Mouse (Mus musculus): ENCODE measurements around the gene Prkce.

Gene Prkce

DNA sequence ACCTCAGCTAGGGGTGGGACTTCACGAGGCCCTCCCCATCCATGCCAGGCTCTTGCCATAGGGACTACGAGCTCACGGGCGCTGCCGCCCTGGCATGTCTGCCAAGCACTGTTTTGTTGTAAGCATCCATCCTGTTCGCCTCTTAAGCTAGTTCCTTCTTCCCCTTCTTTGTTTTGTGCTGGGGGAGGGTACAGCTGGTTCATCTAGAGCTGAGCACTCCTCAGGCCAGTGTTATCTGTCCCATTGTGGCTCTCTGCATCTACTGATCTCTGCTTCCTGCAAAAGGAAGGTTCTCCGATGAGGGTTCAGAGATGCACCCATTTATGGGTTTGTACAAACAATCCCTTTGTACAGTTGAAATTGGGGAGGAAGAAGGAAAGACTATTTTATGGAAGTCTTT is 9.1 kb downstream of the Prkce start:
- no peak for DNase-seq (ENCODE audit: low spot score)

DNA sequence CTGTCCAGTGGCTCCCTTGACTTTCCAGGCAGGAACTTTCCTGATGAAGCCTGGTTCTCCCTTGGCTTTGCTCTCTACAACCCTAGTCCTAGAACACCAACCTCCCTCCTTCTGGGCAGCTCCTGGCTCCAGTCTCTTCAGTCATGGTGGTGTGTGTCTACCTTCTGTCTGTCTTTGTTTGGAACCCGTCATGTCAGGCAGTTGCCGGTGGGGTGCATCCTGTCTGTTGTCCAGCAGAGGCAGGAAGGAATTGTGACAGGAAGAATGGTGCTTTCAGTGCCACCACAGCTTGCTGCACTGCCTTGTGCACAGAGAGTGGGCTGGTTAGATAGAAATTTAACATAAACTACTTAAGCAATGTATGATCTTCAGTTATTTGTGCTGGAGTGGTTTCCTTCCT is 16.2 kb downstream of the Prkce start:
- DNase-seq (ENCODE audit: low spot score) = no peak

DNA sequence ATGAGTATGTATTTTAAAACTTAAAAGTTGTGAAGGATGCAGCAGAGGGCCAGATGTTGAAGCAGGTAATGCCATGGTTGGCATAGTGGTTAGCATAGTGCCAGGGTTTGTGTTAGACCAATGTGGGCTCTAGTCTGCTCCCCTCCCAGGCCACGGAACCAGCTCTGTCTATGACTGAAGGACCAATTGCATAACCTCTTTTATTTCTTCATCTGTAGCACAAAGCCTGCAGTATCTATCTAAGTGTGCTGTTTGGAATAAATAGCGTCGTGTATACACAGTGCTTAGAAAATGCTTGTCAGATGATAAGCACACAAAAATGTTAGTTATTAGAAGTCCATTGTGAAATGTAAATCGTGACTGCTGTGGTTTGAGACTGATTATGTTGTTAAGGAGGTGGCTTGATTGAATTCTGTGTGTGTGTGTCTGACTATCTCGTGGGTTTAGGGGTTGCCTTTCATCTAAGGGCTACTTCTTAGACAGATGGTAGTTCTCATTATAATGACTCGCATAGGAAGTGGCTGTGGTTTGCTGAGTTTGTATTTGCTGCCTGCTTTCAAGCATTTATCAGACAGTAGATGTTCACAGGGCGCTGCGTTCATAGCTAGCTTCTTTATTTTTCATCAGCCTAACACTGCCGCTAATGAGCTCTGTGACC is 17.1 kb downstream of the Prkce start:
- no peak for DNase-seq (ENCODE audit: low spot score)

DNA sequence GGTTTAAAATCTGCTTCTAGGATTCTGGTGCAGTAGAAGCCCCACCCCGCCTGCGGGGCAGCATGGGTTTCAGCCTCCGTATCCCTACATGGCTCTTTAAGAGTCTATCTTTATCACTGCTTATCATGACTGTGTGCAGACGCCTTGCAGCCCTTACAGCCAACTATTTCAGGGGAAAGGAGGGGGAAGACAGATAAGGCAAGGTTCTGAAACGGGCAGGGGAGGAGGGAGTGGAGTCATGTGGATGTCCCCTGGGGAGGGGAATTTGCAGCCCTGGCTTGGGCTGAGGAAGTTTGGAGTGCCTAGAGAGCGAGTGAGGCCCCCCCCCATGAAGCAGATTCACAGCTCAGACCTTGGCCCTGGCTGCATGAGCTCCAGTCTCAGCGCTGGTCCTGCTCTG is 18.0 kb downstream of the Prkce start:
- peak; percentile 61 for DNase-seq (ENCODE audit: low spot score)

DNA sequence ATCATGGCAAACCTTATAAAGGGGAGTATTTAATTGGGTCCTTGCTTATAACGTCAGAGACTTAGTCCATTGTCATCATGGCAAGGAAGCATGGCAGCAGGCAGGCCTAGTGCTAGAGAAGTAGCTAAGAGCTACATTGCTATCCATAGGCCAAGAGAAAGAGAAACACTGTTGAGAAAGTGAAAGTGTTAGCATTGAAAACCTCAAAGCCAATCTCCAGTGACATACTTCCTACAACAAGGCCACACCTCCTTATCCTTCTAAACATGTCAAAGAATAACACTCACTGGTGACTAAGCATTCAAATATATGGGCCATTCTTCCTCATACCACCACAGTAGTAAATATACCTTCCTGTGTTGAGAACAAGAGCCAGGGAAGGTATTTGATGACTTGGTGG is 20.2 kb downstream of the Prkce start:
- DNase-seq (ENCODE audit: low spot score) = no peak

DNA sequence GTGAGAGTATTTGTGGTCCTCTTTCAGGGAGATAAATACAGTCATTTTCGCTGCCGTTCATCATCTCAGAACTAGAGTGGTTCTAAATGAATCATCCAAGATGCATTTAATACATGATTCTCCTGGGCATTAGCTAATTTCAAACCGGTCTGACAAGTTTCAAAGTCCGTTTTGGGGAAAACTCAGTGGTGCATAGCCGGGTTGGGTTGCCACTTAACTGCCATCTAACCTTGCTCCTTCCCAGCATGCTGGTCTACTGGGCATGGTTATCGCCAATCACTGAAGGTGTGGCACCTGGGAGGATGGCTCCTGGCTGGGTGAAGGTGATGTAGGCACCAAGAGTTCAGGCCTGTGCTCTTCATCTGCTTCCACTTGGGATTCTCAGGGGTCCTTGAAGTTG is 26.4 kb downstream of the Prkce start:
- DNase-seq (ENCODE audit: low spot score) = no peak

DNA sequence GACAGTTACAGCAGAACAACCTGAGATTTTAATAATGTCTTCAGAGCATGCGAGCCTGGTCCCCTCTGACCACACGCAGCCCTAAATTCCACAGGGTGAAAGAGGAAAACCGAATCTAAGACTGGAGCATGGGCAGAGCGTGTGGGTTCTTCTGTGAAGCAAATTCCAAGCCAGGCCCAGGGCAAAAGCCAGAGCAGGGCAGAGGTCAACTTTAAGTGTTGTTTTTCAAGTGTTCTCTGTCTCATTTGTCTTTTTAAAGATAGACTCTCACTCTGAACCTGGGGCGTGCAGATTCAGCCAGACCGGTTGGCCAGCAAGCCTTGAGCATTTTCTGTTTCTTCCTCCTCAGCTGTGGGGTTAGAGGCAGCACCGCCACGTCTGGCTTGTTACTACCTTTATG is 27.3 kb downstream of the Prkce start:
- peak; percentile 66 for DNase-seq (ENCODE audit: low spot score)

DNA sequence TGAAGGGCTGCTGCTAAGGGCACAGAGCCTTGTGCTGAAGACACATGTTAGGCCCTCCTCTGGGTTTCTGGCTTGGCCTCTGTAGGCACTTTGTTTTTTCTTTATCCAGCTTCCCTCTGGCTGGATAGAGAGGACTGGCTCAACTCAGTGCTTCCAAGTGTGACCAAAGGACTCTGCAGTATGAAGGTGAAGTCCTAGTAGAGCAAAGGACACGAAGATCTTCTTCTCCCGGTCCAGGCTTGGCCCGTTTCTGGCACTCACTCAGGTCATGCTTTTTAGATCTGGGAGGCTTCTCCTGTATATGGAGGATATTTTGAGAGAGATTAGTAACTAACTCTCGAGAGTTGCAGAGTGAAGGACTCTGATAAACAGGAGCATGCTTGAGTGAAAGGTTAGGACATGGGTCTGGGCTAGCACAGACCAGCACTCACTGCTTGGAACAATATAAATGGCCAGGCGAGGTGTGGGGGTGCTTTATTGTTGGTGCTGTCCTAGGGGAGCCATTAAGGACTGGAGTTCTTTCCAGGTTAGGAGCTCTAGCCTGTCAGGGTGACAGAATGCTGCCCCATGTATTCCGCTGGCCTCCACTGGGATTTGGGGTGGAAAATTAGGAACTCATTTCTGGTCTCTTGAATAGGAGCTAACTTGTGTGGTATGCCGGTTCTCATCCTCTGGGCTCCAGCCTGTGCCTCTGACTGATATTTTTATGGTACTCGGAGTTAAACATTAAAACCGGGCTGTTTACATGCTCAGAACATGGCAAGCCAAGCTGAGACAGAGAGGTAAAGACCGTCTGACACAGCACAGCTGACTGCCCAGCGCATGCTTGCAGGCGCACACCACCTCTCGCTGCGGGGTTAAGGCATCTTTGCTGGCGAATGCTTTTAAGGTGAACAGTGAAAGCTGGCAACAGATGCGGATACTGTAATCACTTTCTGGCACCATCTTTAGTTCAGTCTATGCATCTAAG is 31.2 kb downstream of the Prkce start:
- no peak for DNase-seq (ENCODE audit: low spot score)

DNA sequence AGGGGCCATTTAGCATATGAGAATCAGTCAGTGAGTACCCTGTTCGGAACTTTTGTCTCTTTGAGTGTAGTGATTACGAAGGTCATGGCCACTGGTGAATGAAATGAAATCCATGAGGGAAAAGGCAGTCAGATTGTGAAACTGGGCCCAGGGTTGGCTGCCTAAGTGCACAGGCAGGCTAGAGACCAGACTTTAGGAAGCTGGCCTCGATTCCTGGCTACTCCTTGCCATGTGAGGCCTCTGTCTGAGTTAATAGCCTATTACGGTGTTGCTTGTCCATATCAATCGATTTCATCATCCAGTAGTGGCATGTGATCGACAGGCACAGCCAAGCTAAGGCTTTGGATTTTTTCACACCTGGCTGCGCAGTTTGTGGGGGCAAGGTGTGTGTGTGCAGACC is 34.4 kb downstream of the Prkce start:
- no peak for DNase-seq (ENCODE audit: low spot score)

DNA sequence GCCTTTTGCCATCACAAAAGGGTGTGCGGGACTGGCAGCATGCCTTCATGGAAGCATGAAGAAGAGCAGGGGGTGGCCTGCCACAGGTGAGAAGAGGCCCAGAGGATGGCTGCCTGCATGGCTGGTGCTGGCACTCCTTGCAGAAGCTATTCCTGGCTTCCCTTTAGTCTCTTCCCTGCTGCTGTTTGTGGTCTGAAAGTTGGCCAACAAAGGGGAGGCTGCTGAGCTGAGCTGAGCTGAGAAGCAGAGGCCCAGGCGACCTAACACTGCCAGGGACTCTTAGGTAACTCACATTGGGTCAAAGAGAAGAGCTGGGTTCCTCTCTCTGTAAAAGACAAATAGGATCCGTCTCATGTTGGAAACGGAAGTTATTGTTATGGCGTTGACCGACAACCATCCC is 35.4 kb downstream of the Prkce start:
- DNase-seq (ENCODE audit: low spot score) = no peak

DNA sequence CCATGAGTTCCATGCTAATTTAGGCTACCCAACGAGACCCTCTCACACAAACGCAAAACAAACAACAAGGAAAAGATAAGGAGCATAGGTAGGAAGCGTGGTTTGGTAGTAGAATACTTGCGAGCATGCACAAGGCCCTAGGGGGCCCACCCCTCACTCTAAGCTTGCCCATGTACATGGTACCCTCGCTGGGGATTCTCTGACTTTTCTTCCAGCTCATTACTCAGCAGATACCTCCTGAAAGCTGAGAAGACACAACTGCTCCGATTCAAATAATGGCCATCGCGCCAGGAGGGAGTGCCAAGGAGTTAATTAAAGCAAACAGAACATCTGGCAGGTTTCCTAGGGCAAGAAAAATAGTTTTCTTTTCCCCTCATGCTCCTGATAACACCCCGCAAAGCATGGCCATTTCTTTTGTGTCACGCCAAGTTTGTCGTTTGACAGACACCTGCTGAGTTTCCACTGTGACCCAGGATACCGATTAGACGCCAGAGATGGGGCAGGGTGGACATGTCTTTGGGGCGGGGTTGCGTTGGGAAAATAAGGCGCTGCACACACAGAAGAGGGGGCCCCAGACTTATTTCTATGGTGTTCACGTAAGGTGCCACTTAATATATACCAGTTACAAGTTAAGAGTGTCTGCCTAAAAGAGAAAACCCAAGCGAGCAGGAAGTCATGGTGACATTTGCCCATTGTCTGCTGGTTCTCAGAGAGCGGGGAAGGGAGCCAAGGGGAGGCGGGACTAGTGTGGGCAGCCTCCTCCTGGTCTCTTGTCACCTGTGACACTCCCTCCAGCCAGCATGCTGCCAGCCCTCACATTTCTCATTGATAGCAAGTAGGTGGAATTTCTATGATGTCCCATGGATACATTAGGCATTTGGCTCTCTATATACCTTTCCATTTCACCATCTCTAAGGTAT is 36.2 kb downstream of the Prkce start:
- DNase-seq (ENCODE audit: low spot score) = no peak

DNA sequence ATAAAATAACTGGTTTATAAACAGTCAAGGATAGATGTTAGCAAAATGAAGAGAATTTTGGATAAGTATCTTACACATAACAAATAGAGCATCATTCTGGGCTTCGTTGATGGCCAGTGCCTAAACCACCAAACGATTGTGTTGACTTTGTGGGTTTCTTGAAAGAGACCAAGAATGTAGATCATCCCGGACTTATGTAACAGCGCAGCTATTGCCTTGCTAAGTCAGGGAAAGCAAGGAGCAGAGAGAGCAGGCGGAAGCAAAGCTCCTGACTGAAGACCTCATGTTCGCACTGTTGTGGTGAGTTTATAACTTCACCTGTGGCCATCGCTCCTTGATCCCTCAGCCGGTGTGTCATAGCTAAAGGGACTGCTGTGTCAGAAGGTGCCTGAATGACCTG is 38.7 kb downstream of the Prkce start:
- DNase-seq (ENCODE audit: low spot score) = no peak

DNA sequence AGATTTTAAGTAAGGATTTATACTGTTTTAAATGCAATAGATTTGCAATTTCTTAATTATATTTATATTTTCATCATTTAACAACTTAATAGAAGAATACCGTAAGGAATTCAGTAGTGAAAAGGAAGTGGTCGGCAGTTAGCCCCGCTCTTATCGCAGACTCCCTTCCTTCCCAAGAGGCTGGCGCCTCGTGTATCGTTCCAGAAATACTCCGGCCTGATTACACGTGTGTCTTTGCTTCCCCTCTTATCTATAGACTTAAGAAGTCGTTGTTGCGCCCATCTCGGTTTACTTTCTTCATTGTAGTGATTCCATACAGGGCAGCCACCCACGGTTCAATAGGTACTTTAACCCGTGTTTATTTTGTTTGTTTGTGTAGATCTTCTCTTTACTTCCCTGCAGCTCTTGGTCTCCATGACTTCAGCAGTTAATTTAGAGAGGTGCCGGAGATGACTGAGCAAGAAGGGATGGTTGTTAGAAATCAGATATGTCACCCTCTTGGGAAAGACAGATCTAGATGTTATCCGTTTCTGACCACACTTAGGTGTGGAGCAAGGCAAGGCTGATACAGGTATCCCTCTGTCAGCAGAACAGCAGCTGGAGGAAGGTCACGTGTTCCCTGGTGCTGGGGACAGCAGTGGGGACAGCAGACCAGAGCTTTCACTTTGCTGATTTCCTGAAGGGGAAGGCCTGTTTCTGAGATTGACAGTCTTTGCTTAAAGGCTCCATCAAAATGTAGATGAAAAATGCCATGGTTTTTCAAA is 40.7 kb downstream of the Prkce start:
- peak; percentile 51 for DNase-seq (ENCODE audit: low spot score)

DNA sequence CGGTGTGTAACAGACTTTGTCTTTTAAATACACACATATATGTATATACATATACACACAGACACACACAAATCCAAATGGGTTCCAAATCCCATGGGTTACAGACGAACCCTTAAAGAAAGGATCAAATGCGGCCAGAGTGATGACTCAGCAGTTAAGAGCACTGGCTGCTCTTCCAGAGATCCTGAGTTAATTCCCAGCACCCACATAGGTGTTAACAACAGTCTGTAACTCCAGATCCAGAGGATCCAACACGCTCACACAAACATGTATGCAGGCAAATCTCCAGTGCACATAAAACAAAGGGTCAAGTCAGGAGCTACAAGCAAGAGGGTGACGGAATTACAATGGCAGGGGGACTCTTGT is 41.2 kb downstream of the Prkce start:
- no peak for DNase-seq (ENCODE audit: low spot score)

DNA sequence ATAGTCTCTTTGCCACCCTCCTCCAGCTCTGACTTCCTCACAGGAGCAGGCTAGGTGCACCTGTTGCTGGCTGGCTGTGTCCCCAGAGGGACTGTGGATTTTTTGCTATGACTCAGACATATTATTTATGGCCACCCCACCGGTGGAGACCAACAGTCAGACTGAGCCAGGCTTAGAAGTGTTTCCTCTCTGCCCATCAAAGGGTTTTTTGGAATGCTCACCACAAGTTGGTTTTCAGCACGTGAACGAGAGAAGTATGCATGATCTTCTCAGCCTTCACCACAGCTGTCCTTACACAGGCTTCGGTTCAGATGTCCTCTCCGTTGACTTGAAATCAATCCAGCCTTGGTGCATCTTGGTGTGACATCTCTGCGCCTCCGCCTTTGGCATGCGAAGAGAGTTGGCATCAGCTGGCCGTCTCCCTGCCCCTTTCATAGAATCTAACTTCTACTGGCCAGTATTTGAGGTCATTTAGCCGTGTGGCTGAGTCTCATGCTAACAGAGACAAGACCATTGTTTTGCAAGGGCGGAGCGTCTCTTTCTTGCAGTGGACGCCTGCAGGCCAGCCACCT is 42.2 kb downstream of the Prkce start:
- DNase-seq (ENCODE audit: low spot score) = no peak

DNA sequence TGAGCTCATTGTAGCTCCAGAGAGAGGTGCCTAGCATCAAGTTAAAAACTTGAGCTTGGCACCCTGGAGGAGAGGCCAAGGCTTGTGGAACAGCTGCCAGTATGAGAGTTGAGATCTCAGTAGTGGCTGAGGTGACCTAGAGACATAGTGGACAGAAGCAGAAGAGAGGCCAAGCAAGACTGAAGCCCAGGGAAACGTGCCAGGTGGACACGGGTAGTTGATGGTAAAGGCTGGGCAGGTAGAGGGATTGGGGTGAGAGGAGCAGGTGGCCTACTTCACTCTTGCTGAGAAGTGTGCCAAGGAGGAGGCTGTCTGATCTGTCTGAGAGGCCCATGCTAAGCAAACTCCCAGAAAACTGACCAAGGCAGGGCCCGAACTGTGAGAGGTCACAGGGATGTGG is 44.6 kb downstream of the Prkce start:
- no peak for DNase-seq (ENCODE audit: low spot score)

DNA sequence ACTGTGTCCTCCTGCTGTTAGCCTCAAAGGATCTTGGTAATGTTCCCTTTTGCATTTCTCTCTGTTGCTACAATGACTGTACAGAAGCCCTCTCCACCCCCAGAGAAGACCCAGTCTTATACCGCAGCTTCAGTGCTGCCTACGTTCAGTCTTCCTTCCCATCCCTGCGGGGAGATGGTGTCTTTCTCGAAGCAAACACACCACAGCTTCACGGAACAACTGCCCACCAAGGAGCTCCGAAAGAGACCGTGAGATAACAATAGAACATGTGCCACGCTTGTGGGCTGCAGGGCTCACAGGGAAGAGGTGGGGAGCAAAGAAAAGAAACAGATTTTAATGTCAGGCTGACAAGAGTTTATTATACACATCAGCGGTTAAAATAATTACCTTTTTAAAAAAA is 46.7 kb downstream of the Prkce start:
- DNase-seq (ENCODE audit: low spot score) = no peak

DNA sequence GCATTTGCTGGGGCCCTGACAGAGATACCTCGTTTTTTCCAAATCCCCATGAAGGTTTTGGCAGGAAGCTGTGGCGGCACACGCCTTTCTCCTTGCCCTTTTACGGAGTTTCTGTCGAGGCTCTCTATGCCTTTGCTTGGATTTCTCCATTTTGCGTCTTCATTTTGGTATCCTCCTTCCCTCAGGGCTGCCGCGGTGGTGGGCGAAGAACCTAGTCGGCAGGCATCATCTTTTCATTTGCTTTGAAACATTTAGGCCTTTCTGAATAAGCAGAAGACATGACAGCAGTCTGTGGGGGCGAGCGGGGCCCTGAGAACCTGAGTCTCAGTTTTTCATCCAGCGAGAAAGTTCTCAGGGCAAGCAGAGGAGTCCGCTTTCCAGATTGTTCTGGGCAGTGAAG is 47.2 kb downstream of the Prkce start:
- no peak for DNase-seq (ENCODE audit: low spot score)

DNA sequence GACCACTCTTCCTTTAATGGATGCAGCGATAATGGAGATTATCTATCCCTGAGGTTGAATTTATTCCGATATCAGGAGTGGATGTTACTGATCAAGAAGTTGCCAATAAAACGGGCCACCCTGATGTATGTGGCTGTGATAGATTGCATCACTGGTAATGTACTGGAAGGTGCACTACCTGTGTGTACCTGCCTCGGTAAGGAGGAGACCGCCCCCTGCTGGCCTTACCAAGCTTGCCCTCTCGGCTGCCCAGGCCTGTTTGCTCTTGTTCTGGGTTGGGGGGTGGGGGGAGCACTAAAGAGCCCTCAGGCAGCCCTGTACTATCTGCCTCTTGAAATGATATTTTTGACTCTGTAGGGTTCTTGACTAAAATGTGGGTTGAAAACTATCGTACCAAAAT is 48.2 kb downstream of the Prkce start:
- DNase-seq (ENCODE audit: low spot score) = peak; percentile 45

DNA sequence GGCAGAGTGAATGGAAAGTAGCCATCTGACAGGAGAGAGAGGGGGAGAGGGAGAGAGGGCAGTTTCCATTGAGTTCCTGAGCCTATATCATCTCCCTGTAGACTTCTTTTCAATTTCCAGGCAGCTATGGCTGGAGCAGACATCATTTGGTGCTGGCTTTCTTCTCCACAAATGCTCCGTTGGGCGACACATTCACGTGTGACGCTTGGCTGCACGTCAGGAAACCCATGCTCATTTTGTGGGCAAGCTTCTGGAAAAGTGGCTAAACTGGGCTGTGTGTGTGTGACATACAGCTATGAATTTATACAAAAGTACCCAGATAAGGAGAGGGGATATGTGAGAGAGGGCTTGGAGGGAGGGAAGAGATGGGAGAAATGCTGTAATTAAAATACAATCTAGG is 49.9 kb downstream of the Prkce start:
- no peak for DNase-seq (ENCODE audit: low spot score)

DNA sequence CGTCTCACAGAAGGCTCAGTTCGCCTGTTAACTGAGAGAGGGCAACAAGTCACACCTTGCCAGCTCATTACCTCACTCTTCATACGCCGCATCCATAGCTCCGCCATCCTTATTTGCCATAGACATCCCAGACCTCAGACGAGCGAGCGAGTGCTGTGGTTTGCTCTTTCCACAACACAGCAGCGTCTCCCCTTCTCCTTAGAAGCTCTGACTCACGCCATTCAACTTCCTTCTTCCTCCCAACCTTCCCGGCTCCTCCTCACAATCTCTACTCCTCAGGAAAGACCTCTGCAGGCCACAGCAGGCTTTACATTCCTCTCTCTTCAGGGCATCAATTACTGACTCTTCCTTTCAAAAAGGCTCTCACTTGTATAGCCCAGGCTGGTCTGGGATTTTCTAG is 51.0 kb downstream of the Prkce start:
- no peak for DNase-seq (ENCODE audit: low spot score)

Measured in yolk sac, embryonic 10.5 days (tissue).